Mouse (Mus musculus): Measurements from ENCODE around the gene Hemk1. TPM values are rescaled to one million over a fixed set of nuclear protein-coding genes. Genes with fewer than 3 reads are reported as not detected.

The Hemk1 gene
- polyA plus RNA-seq, 1 experiment from 2014 or later, result 9.9 TPM

DNA sequence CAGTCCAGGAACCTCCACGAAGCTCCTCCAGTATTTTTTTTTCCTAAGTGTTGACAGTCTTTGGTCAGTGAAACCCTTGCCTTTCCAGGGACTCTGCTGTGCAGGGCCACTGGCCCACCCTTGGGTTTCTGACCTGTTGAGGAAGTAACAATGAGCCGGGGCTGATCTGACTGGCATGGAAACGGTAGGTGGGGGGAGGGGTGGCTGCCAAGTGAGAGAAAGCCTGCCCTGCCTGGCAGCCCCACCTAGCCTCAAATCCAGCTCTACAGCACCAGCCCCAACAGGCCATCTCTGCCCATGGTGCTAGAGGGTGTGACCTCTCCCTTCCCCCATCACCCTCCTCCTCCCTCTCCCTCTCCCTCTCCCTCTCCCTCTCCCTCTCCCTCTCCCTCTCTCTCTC is 53.1 kb downstream of the Hemk1 start:
- DNase-seq (ENCODE audit: low spot score, missing footprints) (no peak), ATAC-seq (ENCODE audit: low FRiP score) (no peak)
- Histone ChIP-seq H3K27me3 (ENCODE audit: control insufficient read depth, insufficient read depth, low read length) (peaks cover 5% of the 10 kb centered on the region), H3K4me2 (no peak overlapping the region), H3K36me3 (ENCODE audit: control insufficient read depth, insufficient read depth, low read length) (no peaks in the 10 kb centered on the region), H3K9me3 (ENCODE audit: control insufficient read depth, low read length) (no peaks in the 10 kb centered on the region), H3K4me1 (ENCODE audit: control insufficient read depth, insufficient read depth, low read length) (peaks cover 7% of the 10 kb centered on the region), H3K9ac (ENCODE audit: low read length) (no peak overlapping the region), H3K4me3 (ENCODE audit: low read depth, low read length) (no peak overlapping the region), H3K27ac (ENCODE audit: low read depth, low read length) (no peak overlapping the region)
- 24% methylated on average over 3 of the region's 3 CpGs for WGBS

DNA sequence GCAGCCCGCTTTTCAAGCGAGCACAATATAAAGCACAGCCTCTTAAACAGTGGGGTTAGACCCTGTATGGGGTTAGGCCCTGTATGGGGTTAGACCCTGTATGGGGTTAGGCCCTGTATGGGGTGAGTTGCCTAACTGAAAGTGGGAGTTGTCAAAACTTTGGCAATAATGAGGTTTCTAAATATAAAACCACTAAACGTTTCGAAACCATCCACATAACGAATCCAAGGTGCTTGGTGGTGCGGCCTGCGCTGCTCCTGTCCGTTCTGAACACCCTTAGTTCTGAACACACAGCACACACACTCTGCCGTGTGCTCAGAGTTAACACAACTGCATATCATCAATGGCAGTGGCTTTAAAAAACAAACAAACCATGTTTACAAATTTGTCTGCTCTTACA is 55.2 kb downstream of the Hemk1 start:
- Histone ChIP-seq H3K4me1 (ENCODE audit: control insufficient read depth, insufficient read depth, low read length) (peaks cover 6% of the 10 kb centered on the region), H3K9me3 (ENCODE audit: control insufficient read depth, low read length) (no peaks in the 10 kb centered on the region), H3K9ac (ENCODE audit: low read length) (no peak overlapping the region), H3K4me2 (no peak overlapping the region), H3K27ac (ENCODE audit: low read depth, low read length) (no peak overlapping the region), H3K4me3 (ENCODE audit: low read depth, low read length) (no peak overlapping the region), H3K36me3 (ENCODE audit: control insufficient read depth, insufficient read depth, low read length) (no peaks in the 10 kb centered on the region), H3K27me3 (ENCODE audit: control insufficient read depth, insufficient read depth, low read length) (no peaks in the 10 kb centered on the region)
- ATAC-seq (ENCODE audit: low FRiP score) (no peak), DNase-seq (ENCODE audit: low spot score, missing footprints) (no peak)
- 90% methylated on average over 9 of the region's 9 CpGs for WGBS

- H3K4me2 ChIP-seq, result no peak overlapping the region
- peaks cover 6% of the 10 kb centered on the region for H3K4me1 ChIP-seq (ENCODE audit: control insufficient read depth, insufficient read depth, low read length)
- 89% methylated on average over 5 of the region's 5 CpGs for WGBS
- no peaks in the 10 kb centered on the region for H3K36me3 ChIP-seq (ENCODE audit: control insufficient read depth, insufficient read depth, low read length)
- no peak overlapping the region for H3K4me3 ChIP-seq (ENCODE audit: low read depth, low read length)
- H3K9me3 ChIP-seq (ENCODE audit: control insufficient read depth, low read length), result no peaks in the 10 kb centered on the region
- no peak overlapping the region for H3K27ac ChIP-seq (ENCODE audit: low read depth, low read length)
- DNase-seq (ENCODE audit: low spot score, missing footprints), result no peak
- H3K27me3 ChIP-seq (ENCODE audit: control insufficient read depth, insufficient read depth, low read length), result no peaks in the 10 kb centered on the region
- H3K9ac ChIP-seq (ENCODE audit: low read length), result no peak overlapping the region
- no peak for ATAC-seq (ENCODE audit: low FRiP score)
Measured at GRCm38 (mm10) chr9:107281241-107281987, 56.7 kb downstream of the Hemk1 start.

- Histone ChIP-seq H3K27me3 (ENCODE audit: control insufficient read depth, insufficient read depth, low read length) (no peaks in the 10 kb centered on the region), H3K36me3 (ENCODE audit: control insufficient read depth, insufficient read depth, low read length) (no peaks in the 10 kb centered on the region), H3K27ac (ENCODE audit: low read depth, low read length) (no peak overlapping the region), H3K4me2 (no peak overlapping the region; the same call in 1 of the 2 replicates), H3K9ac (ENCODE audit: low read length) (0 out of 2 replicates have a peak overlapping the region, but pooled peaks have one; percentile 24), H3K9me3 (ENCODE audit: control insufficient read depth, low read length) (no peaks in the 10 kb centered on the region), H3K4me3 (ENCODE audit: low read depth, low read length) (no peak overlapping the region), H3K4me1 (ENCODE audit: control insufficient read depth, insufficient read depth, low read length) (peaks cover 6% of the 10 kb centered on the region)
- DNase-seq (ENCODE audit: low spot score, missing footprints) (no peak), ATAC-seq (ENCODE audit: low FRiP score) (0 out of 2 replicates have a peak, but pooled peaks have one; percentile 42)
- 46% methylated on average over 13 of the region's 13 CpGs for WGBS
Measured at GRCm38 (mm10) chr9:107280322-107281027, 57.7 kb downstream of the Hemk1 start.

DNA sequence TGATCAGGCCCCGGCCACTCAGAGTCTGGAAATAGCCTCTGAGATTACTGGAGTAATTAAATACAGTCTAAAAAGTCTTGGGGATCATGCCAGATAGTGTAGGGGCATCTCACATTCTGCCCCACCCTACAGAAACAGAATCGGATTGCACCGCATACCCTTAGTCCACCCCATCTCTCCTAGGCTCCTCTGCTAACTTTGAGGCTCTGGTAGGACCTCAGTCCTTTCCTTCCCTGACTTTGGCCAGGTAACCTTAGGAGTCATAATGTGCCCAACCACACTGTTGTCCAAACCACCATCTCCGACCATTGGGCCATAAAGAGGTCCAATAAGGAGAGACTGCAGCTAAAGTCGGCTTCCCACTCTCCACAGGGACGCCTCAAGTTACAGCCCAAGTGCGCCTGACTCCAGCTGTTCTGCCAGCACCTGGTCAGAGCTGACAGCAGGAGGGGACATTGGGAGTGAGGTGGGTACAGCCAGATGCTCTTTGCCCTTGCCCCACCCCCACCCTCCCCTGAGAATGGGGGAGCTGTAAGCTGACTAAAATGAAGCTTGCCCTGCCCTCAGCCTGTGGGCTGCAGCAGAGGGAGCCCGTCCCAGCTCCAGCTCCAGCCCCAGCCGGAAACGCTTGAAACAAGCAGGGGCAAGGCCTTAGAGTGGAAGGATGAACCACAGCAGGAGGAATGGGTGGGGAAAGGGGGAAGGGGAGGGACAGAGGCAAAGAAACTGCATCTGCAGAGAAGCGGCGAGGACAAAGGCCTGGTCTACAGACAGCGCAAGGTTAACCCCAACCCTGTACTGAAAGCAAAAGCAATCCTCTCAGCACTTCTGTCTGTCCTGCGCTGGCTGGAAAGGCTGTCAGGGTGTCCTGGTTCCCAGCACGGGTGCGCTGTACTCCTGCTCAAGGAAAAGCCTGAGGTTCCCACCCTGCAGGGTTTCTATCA is 58.5 kb downstream of the Hemk1 start:
- peaks cover 4% of the 10 kb centered on the region for H3K4me1 ChIP-seq (ENCODE audit: control insufficient read depth, insufficient read depth, low read length)
- DNase-seq (ENCODE audit: low spot score, missing footprints) (no peak), ATAC-seq (ENCODE audit: low FRiP score) (peak; percentile 27; the same call in 1 of the 2 replicates)
- H3K4me2 ChIP-seq, result peak overlapping the region; percentile 7; the same call in 1 of the 2 replicates
- no peak overlapping the region for H3K4me3 ChIP-seq (ENCODE audit: low read depth, low read length)
- H3K27ac ChIP-seq (ENCODE audit: low read depth, low read length), result no peak overlapping the region
- H3K27me3 ChIP-seq (ENCODE audit: control insufficient read depth, insufficient read depth, low read length), result no peaks in the 10 kb centered on the region
- 21% methylated on average over 16 of the region's 16 CpGs for WGBS
- 0 out of 2 replicates have a peak overlapping the region, but pooled peaks have one; percentile 24 for H3K9ac ChIP-seq (ENCODE audit: low read length)
- no peaks in the 10 kb centered on the region for H3K9me3 ChIP-seq (ENCODE audit: control insufficient read depth, low read length)
- H3K36me3 ChIP-seq (ENCODE audit: control insufficient read depth, insufficient read depth, low read length), result no peaks in the 10 kb centered on the region

GRCm38 (mm10) chr9:107278527-107279377 is 59.4 kb downstream of the Hemk1 start:
- Histone ChIP-seq H3K4me1 (ENCODE audit: control insufficient read depth, insufficient read depth, low read length) (peaks cover 4% of the 10 kb centered on the region), H3K27me3 (ENCODE audit: control insufficient read depth, insufficient read depth, low read length) (no peaks in the 10 kb centered on the region), H3K36me3 (ENCODE audit: control insufficient read depth, insufficient read depth, low read length) (no peaks in the 10 kb centered on the region), H3K9ac (ENCODE audit: low read length) (no peak overlapping the region), H3K4me2 (no peak overlapping the region), H3K4me3 (ENCODE audit: low read depth, low read length) (no peak overlapping the region), H3K9me3 (ENCODE audit: control insufficient read depth, low read length) (no peaks in the 10 kb centered on the region), H3K27ac (ENCODE audit: low read depth, low read length) (no peak overlapping the region)
- DNase-seq (ENCODE audit: low spot score, missing footprints) (no peak), ATAC-seq (ENCODE audit: low FRiP score) (no peak)
- 53% methylated on average over 8 of the region's 8 CpGs for WGBS

- no peak for ATAC-seq (ENCODE audit: low FRiP score)
- Histone ChIP-seq H3K9me3 (ENCODE audit: control insufficient read depth, low read length) (no peaks in the 10 kb centered on the region), H3K4me2 (no peak overlapping the region), H3K9ac (ENCODE audit: low read length) (no peak overlapping the region), H3K36me3 (ENCODE audit: control insufficient read depth, insufficient read depth, low read length) (no peaks in the 10 kb centered on the region), H3K4me1 (ENCODE audit: control insufficient read depth, insufficient read depth, low read length) (peaks cover 4% of the 10 kb centered on the region), H3K27me3 (ENCODE audit: control insufficient read depth, insufficient read depth, low read length) (no peaks in the 10 kb centered on the region), H3K4me3 (ENCODE audit: low read depth, low read length) (no peak overlapping the region), H3K27ac (ENCODE audit: low read depth, low read length) (no peak overlapping the region)
- no peak for DNase-seq (ENCODE audit: low spot score, missing footprints)
- 41% methylated on average over 4 of the region's 4 CpGs for WGBS
Measured at GRCm38 (mm10) chr9:107278126-107278525, 60.0 kb downstream of the Hemk1 start.

GRCm38 (mm10) chr9:107277603-107278002 is 60.5 kb downstream of the Hemk1 start:
- H3K4me2 ChIP-seq, result no peak overlapping the region
- H3K27me3 ChIP-seq (ENCODE audit: control insufficient read depth, insufficient read depth, low read length), result no peaks in the 10 kb centered on the region
- no peak overlapping the region for H3K4me3 ChIP-seq (ENCODE audit: low read depth, low read length)
- DNase-seq (ENCODE audit: low spot score, missing footprints) (no peak), ATAC-seq (ENCODE audit: low FRiP score) (no peak)
- no peak overlapping the region for H3K9ac ChIP-seq (ENCODE audit: low read length)
- peaks cover 4% of the 10 kb centered on the region for H3K4me1 ChIP-seq (ENCODE audit: control insufficient read depth, insufficient read depth, low read length)
- H3K36me3 ChIP-seq (ENCODE audit: control insufficient read depth, insufficient read depth, low read length), result no peaks in the 10 kb centered on the region
- no peak overlapping the region for H3K27ac ChIP-seq (ENCODE audit: low read depth, low read length)
- H3K9me3 ChIP-seq (ENCODE audit: control insufficient read depth, low read length), result no peaks in the 10 kb centered on the region
- 89% methylated on average over 7 of the region's 7 CpGs for WGBS

Measured in midbrain, embryonic 11.5 days (tissue).